Mouse (Mus musculus): ENCODE measurements around the gene Megf11.
"Not testable (repeated sequence)": the region's sequence is repeated elsewhere in the genome, so short reads cannot be mapped to it uniquely, and the experiment has no call there.

Gene Megf11

DNA sequence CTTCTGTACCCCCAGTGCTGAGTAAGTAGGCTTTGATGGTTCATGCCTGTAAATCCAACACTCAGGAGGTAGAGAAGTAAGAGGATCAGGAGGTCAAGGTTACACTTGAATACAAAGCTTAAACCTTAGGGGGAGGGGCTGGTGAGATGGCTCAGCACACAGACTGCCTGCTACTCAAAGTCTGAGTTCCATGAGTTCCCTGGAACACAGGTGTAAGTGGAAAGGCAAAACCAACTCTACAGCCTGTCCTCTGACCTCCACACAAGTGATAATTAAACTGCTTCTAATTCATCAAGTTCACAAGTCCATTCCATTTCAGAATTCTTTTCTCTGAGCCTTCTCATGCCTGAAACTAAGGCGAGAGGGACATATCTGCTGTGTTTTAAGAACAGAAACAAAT, 265.8 kb downstream of the Megf11 start:
- no peak for DNase-seq (ENCODE audit: low spot score)

DNA sequence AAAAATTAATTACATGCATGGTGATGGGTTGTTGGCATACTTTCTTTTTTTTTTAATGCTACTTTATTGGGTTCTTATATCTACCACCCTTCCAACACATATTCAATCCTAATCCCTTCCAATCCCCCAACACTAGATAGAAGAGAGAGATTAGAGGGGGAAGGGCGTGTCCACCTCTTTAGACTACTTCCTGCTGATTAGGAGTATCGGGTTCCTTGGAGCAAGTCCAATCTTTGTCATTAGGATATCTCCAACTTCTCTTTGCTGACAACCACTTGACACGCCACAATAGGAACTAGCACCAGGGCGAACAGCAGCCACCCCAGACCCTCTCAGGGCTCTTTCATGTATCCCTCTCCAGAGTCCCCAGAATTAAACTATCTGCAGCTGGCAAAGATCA, 266.3 kb downstream of the Megf11 start:
- no peak for DNase-seq (ENCODE audit: low spot score)

DNA sequence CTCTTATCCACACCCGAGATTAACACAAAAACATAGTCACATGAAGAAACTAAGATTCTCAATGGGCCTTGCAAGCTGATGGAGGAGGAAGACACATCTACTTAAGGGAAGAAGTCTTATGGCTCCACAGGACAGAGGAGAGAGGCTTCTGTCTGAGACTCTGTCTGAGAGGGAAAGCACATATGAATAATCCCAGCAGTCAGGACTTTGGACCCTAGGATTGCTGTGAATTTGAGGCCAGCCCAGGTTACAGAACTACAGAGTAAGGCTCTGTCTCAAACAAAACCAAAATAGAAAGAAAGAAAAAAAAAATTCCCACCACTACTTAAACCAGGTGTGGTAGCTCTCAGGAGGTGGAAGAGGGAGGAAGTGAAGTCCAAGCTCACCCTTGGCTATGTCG, 266.7 kb downstream of the Megf11 start:
- no peak for DNase-seq (ENCODE audit: low spot score)

DNA sequence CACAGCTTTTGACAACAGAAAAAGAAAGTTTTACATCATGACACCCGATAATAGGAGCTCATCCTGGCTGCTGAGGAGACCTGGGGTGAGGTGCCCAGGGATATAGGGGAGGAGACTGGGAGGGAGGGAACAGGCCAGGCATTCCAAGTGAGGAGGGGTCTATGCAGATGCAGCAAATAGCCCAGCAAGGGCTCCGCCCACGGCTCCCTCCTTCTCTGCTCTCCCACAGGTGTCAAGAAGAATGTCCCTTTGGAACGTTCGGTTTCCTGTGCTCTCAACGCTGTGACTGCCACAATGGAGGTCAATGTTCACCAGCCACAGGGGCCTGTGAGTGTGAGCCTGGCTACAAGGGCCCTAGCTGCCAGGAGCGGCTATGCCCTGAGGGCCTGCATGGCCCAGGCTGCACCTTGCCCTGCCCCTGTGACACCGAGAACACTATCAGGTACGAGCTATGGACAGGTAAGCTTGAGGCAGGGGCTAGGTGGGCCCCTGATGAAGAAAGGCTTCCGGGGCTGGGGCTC, 267.5 kb downstream of the Megf11 start:
- DNase-seq (ENCODE audit: low spot score) = no peak

DNA sequence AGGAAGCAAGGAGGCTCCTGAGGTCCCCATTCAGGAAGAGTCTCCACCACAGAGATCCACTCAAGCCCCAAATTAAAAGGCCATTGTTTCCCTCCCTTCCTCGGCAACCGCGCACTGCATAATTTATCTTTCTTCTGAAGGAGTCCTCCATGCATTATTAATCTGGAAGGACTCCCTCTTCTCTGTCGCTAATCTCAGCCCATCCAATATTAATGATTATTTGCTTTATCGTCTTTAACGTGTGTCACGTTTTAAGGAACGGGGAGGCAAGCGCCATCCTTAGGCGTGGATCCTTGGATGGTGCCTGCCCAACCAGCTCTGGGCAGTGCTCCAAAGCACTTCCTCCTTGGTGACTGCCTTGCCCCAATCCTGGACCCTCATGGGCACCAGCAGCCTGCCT, 269.3 kb downstream of the Megf11 start:
- no peak for DNase-seq (ENCODE audit: low spot score)

DNA sequence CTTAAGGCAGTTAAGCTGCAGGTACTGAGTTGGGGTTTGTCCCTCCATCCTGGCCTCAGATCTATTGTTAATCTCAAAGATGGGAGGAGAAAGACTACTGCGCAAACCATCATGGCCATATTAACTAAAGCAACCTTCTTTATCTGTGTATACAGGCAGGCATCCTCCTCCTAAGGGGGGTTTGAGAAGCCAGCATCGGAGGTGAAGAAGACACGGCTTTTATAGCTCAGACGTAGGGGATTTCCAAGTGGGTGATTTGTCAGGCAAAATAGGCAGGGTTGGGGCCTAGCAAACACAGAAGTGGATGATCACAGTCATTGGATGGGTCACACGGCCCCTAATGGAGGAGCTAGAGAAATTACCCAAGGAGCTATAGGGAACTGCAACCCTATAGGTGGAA, 271.2 kb downstream of the Megf11 start:
- DNase-seq (ENCODE audit: low spot score) = no peak

DNA sequence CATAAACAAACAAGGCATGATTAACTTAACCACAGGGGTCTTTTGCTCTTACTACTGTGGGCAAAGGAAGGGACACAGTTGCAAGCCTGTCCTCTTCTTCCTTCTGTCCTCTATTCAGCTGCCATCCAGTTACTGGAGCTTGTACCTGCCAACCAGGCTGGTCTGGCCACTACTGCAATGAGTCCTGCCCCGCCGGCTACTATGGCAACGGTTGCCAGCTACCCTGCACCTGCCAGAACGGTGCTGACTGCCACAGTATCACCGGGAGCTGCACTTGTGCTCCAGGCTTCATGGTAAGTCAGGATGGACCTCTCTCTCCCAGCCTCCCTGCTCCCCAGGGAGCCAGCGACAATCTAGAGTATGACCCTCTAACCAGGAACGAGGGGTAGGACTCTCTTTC, 274.8 kb downstream of the Megf11 start:
- DNase-seq (ENCODE audit: low spot score) = no peak

DNA sequence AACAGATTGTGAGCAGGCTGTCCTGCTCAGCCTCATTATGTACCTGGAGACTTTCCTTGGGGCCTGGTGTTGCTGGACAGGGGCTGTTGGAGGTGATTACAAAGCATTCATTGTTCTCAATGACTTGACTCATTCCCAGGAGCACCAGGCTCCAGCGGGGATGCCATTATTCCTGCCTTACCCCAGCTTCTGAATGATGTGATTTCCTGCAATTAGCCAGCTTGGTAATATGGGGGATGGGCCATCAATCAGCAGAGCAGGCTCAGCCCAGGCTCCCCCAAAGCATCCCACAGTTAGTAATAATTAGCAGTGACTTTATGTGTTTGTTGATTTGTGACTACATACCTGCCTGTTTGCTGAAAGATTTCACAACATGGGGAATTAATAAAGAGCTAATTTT, 279.2 kb downstream of the Megf11 start:
- DNase-seq (ENCODE audit: low spot score) = no peak

DNA sequence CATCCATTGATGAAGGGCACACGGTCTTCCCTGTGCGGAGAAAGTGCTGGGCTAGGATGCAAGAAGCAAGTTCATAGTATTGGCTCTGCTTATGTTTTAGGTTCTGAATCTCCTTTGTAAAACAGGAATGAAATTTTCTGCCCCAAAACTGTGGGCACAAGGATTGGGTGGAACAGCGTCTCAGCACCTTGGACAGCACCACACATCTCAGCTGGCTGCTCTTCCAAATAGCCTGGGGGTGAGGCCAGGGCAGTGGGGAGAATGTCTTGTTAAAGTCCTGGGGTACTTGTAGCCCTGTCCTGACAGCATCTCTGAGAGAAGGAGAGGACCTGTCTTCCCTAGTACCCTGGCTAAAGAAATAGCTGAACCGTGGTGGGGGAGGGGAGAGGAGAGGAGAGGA, 281.1 kb downstream of the Megf11 start:
- no peak for DNase-seq (ENCODE audit: low spot score)

DNA sequence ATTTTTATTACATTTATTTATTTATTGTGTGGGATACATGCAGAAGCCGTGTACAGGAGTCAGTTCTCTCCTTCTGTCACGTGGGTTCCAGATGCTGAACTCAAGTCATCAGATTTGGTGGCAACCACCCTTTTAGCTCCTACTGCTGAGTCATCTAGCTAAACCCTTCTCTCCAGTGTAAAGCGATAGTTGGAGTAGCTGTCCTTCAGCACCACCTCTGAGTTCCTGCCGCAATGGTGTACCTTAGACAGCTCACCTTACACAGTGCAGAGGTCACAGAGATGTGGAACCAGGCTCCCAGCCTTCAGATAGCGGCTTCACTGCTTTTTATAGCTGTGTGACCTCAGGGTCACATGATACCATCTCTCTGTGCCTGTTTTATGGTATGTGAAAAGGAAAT, 282.1 kb downstream of the Megf11 start:
- no peak for DNase-seq (ENCODE audit: low spot score)

DNA sequence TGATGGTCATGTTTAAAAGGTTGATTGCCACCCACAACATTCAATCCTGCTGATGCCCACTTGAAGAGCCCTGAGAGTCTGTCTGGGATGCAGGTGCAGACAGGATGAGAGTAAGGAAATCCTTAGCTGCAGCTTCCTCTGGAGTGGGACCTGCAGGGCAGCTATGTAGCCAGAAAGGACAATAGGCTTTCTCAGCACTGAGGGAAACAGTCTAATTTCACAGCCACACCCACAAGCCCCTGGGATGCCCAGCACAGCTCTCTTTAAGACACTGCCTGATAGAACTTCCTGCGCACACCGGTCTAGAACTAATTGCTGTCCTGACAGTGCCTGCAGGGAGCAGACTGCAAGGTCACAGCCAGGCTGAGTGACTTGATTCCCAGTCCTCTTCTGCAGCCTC, 282.6 kb downstream of the Megf11 start:
- no peak for DNase-seq (ENCODE audit: low spot score)

DNA sequence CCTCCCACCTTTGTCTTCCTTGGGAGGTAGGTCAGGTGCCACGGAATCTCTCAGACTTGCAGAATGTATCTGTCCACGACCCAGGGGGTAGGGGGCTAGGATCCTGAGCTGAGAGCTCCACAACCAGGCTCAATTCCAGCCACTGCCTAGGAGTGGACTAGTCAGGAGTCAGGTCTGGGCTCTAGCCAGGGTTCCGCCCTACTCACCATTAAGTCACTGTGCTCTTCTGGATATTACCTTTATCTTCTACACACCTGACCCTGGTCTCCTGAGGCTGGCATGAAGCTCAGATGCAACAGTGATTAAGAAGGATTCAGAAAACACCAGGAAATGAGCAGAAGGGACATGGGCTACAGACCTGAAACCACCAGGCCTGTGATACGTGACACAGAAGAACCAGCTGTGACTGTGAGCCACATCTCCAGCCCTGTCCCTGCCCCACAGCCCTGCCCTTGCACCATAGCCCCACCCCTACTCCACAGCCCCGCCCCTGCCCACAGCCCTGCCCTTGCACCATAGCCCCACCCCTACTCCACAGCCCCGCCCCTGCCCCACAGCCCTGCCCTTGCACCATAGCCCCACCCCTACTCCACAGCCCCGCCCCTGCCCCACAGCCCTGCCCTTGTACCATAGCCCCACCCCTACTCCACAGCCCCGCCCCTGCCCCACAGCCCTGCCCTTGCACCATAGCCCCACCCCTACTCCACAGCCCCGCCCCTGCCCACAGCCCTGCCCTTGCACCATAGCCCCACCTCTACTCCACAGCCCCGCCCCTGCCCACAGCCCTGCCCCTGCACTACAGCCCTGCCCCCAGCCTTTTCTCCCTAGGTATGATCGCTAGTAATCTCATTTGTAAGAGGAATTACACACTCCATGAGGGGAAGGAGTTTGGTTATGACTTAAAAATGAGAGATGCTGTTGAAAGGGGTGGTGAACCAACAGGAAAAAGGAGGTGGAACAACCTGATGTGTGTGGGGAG, 286.2 kb downstream of the Megf11 start:
- not testable (repeated sequence) for DNase-seq (ENCODE audit: low spot score)

DNA sequence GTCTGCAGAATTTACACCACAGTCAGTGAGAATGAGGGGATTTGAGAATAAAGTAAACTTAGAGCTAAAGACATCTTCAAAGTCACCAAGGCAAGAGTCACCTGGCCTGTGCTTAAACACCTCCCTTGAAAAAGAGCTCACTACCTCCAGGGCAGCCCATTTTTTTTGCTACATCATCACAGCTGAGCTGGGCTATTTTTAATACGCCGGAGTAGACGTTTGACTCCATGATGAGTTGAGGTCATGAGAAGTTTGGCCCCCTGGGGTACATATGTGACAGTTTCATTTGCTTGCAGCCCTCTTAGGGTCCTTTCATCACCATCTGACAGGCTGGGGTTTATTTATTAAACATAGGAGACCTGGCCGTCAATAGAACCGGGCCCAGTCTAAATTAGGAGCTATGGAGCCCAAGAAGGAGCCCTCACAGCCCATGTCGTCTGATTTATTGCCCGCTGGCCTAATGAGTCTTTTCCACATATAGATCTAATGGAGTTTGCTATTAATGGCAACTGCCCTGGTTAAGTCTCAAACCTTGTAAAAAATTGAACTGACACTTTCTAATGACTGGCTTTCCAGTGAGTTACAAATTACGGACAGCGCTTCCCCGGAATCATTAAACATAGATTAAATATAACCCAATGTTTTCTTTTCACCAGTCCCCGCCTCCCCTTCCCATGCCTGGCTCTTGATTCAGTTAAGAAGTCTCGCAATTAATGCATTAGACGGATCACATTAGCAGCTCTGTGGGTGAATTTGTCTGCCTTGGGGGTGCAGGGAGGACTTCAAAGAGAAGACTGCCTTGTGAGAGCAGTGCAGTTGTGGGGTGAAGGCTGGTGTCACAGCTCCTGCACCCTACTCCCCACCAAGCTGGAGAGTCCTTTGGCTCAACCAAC, 301.9 kb downstream of the Megf11 start:
- no peak for DNase-seq (ENCODE audit: low spot score)

DNA sequence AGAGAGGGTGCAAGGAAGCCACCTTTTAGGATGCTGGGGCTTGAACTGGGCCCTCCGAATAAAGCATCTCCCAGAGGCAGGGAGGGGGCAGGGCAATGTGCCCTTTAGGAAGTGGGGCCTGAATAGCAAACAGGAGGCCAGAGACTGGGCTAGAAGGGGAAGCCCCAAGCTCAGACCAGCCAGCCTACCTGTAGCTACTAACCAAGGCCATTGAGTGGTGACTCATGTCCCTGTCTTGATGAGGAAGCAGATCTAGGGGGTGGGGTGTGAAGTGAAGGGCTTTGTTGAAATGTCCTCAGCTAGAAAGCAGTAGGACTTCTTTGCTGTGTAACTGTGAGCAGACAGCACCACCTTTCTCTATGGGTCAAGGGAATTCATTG, 302.6 kb downstream of the Megf11 start:
- peak; percentile 14 for DNase-seq (ENCODE audit: low spot score)

DNA sequence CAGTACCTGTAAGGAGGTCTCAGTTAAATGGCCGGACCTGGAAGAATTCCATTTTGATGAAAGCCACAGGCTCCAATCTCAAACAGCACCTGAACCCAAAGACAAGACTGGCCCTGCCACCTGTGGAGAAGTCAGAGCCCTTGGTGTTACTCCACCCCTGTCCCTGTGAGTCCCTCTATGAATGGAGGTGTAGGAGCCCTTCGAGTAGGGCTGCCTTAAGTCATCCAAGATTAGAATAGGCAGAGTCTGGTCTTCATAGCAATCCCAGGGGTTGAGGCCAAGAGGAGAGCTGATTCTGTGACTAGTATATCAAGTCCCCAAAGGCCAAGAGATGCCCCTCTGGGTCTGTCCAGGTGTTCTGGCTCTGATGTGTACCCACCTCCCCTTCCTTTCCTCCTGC, 305.3 kb downstream of the Megf11 start:
- DNase-seq (ENCODE audit: low spot score) = no peak

DNA sequence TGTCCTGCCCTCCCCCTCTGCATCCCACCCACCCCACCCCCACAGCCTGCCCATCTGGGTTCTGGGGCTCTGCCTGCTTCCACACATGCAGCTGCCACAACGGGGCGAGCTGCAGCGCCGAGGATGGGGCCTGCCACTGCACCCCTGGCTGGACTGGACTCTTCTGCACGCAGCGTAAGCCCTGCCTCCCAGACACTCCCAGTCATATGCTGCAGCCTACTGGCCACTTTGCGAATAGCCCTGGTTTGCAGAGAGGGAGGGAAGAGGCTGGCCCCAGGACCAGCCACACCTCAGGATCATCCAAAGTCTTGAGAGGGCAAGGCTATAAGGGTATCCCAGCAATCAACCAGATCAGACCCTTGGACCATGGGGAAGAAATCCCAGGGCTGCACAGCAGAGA, 305.8 kb downstream of the Megf11 start:
- DNase-seq (ENCODE audit: low spot score) = peak; percentile 10

DNA sequence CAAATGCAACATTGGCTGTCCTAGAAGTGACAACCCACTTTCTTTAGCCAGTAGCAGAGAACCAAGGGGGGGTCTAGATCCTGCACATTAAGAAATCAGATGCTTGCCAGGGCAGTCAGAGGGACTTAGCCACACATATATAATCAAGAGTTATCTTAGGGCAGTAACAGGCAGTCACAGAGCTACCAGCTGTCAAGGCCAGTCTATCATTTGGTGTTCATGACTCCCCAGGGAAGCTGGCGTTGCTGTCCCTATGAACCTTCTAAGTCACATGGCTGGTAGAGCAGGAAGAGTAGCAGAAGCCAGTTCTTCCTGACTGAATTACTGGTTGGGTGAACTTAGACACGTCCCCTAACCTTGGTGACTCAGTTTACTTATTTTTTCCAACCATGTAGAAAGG, 307.7 kb downstream of the Megf11 start:
- DNase-seq (ENCODE audit: low spot score) = no peak

DNA sequence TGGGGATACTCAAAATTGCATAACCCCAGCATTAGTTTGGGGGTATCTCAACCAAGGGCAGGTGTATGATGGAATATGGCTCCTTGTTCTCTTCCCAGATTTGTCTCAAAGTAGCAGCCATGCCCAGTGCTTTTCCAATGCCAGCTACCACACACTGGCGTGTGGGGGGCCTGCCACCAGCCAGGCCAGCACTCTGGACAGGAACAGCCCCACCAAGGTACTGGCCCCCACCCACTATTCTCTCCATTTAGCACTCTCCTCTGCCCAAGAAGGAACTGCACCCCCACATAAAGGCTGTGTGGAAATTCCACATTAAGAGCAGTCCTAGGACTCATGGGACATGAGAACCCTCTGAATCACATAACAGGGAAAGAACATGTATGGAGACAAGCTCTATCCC, 309.8 kb downstream of the Megf11 start:
- no peak for DNase-seq (ENCODE audit: low spot score)

DNA sequence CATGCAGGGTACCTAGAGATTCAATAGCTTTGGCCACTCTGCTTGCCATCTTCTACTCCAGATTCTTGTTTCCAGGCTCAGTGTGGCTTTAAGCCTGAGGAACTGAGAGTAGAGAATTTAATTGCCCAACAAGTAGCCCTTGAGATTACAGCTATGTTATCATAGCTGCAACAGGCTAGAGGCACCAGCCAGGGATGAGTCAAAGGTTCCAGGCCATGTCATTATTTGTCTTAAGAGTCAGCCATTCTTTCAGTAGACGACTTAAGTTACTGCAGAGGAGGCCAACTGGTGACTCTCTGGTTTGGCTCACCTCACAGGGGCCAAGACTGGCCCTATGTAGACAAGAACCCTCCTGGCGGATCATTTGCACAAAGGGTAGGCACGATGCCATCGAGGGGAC, 311.0 kb downstream of the Megf11 start:
- no peak for DNase-seq (ENCODE audit: low spot score)

DNA sequence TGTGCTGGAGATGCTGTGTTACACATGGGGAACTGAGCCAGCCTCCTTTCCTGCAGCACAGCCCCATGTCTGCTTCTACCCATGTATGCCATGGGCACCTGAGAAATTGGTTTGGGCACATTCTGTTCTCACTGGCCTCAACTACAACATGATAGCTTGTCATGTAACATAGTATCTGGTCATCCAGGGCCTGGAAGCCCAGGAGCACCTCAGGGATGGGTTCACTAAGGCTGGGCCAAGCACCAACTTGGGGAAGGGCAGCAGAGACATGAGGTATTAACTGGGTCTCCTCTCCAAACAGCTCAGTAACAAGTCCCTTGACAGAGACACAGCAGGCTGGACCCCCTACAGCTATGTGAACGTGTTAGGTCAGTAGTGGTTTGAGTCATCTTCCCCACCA, 311.6 kb downstream of the Megf11 start:
- no peak for DNase-seq (ENCODE audit: low spot score)

DNA sequence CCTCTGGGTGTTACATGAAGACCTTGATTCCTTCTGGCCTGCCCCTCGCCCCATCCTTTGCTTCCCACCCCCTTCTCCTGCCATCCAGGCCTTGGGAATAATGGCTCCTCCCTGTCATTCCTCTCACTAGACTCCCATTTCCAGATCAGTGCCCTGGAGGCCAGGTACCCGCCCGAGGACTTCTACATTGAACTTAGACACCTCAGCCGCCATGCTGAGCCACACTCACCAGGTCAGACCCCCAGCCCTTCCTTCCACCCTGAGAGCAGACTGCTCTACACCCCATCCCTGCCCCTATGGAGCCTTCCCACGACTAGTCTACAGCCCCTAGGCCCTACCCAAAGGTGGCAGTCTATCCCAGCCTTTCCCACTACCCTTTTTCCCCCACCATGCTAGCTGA, 312.3 kb downstream of the Megf11 start:
- no peak for DNase-seq (ENCODE audit: low spot score)

DNA sequence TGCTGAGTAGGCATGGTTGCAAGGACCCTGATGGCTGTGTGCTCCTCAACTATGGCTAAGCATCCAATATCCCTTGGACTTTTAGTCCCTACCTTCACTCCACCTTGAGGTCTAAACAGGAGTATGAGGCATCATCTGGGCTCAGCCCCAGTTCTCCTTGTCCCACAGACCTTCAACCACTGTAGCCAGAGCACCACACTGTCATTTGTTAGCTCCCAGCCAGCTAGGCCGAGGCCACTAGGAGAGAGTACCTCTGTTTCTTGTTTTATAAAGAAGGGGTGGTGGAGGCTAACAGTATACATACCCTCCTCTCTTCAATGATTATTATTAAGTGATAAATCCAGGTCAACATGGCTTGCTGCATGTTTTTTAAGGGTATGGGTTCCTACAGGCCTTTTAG, 313.2 kb downstream of the Megf11 start:
- no peak for DNase-seq (ENCODE audit: low spot score)

All from lung, postnatal 25 days (tissue).